10 mouse cellular contexts compared by ENCODE assay signal in the genomic region with DNA sequence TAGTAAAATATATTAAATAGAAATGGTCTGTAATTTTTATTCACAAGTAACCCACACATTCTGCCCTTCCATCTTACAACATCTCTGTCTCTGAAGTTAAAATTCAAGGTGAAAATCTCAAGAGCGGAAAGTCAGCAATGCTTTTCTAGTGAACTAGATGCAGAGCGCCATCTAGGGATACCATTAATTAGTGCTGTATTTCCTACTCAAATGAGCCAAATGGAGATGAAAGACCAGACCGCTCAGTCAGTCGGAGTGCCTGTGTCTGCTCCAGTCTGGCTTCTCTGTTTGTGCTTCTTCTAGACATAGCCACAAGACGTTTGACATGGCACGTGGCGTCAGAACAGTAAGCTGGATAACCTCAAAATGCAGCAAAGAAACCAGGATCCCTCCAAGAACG. TPM values are rescaled to one million over a fixed set of nuclear protein-coding genes. Genes with fewer than 3 reads are reported as not detected.
DNase-seq lines count a peak whose midpoint lies in the region; ATAC-seq and TF ChIP-seq lines count a peak whose summit lies in the region.
"Had no signal": no experiment of that assay in that cellular context is flagged by ENCODE, and none has a peak within 500 bp of the region (broad histone marks: within the 10 kb centered on the region; RNA-seq: fewer than 3 reads in every experiment).

No protein-coding gene starts in this region.

- no peak overlapping the region for H3K4me3 ChIP-seq in stomach, postnatal 0 days (ENCODE audit: low read depth, low read length)
- H3K4me3 ChIP-seq: heart, embryonic 15.5 days; neural tube, embryonic 13.5 days had no signal

- no peaks in the 10 kb centered on the region for H3K9me3 ChIP-seq in stomach, postnatal 0 days (ENCODE audit: control insufficient read depth, low read length)
- H3K9me3 ChIP-seq: heart, embryonic 15.5 days; neural tube, embryonic 13.5 days had no signal

- no peaks in the 10 kb centered on the region for H3K27me3 ChIP-seq in stomach, postnatal 0 days (ENCODE audit: control insufficient read depth, insufficient read depth, low read length)
- H3K27me3 ChIP-seq: heart, embryonic 15.5 days; neural tube, embryonic 13.5 days had no signal

- WGBS in stomach, postnatal 0 days = 33% methylated on average over 8 of the region's 8 CpGs

- no peak overlapping the region for H3K9ac ChIP-seq in stomach, postnatal 0 days (ENCODE audit: low read length)
- H3K9ac ChIP-seq: heart, embryonic 15.5 days; neural tube, embryonic 13.5 days had no signal

- peak; percentile 18 for DNase-seq in cerebellum, adult 9-10 months
- DNase-seq in cerebellum, adult 9-11 months = no peak
- peak; percentile 18 for DNase-seq in ovary, postnatal 14 days (ENCODE audit: low spot score)
- no peak for DNase-seq in ovary, postnatal 10 days (ENCODE audit: low spot score)
- peak; percentile 86 for DNase-seq in embryo, embryonic 10.5 days (ENCODE audit: low spot score)
- DNase-seq in kidney, postnatal 10 days = peak; percentile 55
- peak; percentile 71 for DNase-seq in lung, postnatal 25 days (ENCODE audit: low spot score)
- DNase-seq in stomach, postnatal 0 days (ENCODE audit: low spot score) = peak; percentile 19

- TF ChIP-seq EP300 in stomach, postnatal 0 days (optimal IDR thresholded peaks at IDR 0.05) = no peak

- H3K4me2 ChIP-seq in stomach, postnatal 0 days (replicated peaks; ENCODE audit: low read depth) = no peak overlapping the region
- H3K4me2 ChIP-seq: heart, embryonic 15.5 days; neural tube, embryonic 13.5 days had no signal

- H3K27ac ChIP-seq in stomach, postnatal 0 days (replicated peaks) = no peak overlapping the region
- H3K27ac ChIP-seq: heart, embryonic 15.5 days; neural tube, embryonic 13.5 days had no signal

- no peaks in the 10 kb centered on the region for H3K36me3 ChIP-seq in stomach, postnatal 0 days (ENCODE audit: control insufficient read depth, insufficient read depth, low read length)
- H3K36me3 ChIP-seq: heart, embryonic 15.5 days; neural tube, embryonic 13.5 days had no signal

- no peaks in the 10 kb centered on the region for H3K4me1 ChIP-seq in stomach, postnatal 0 days (replicated peaks; ENCODE audit: control insufficient read depth, insufficient read depth)
- H3K4me1 ChIP-seq: heart, embryonic 15.5 days; neural tube, embryonic 13.5 days had no signal

- TF ChIP-seq CTCF in stomach, postnatal 0 days (IDR thresholded peaks at IDR 0.05; ENCODE audit: low read depth) = peak; percentile 79

- no peak for ATAC-seq in stomach, postnatal 0 days (ENCODE audit: low FRiP score, low TSS enrichment)

RNA-seq across cellular contexts. Expression of a gene that starts 44.6 kb away (rescaled TPM):
- 0.65 and 0.84 TPM in 2 replicates for polyA plus RNA-seq in stomach, postnatal 0 days (2015; fragmentation: Nextera tagmentation; extraction: Ambion mirVana)
- polyA plus RNA-seq: neural tube, embryonic 13.5 days had no signal

Comparison
In these comparisons a context has a peak if more than half of its experiments do, and no peak if none do; other contexts are left out.
1. DNase-seq: peak in cerebellum, adult 9-10 months (single experiment), ovary, postnatal 14 days (single experiment), embryo, embryonic 10.5 days (single experiment), kidney, postnatal 10 days (single experiment), lung, postnatal 25 days (single experiment) and stomach, postnatal 0 days (single experiment); none in cerebellum, adult 9-11 months (single experiment) and ovary, postnatal 10 days (single experiment).